Mouse (Mus musculus): ENCODE results near the gene Asb5.

GRCm38 (mm10) chr8:54493110-54493509 is 36.3 kb upstream of the Asb5 start:
- peak; percentile 80 for TF ChIP-seq CTCF (IDR thresholded peaks at IDR 0.05; ENCODE audit: low read depth)
- TF ChIP-seq EP300 (IDR thresholded peaks at IDR 0.05; ENCODE audit: low read depth) = no peak

Measured in liver, embryonic 14.5 days (tissue).